Mouse (Mus musculus) forebrain, embryonic 15.5 days (tissue): Measurements from ENCODE around the gene Ap2a2. TPM values are rescaled to one million over a fixed set of nuclear protein-coding genes. Genes with fewer than 3 reads are reported as not detected.

ENCODE experiments used
- ATAC-seq: fragments of 200-750 bp; cut with Nextera tagmentation; replicated peaks from 2 replicates; pipeline ENCODE4 v1.8.0; 2017; ENCODE audit warnings: mild to moderate bottlenecking, moderate TSS enrichment, moderate library complexity
- H3K27ac ChIP-seq: fragments of 300-500 bp; sonication (generic); replicated peaks from 2 replicates; pipeline ENCODE4 v1.5.1; 2015; ENCODE audit warnings: mild to moderate bottlenecking, inconsistent platforms
- H3K27me3 ChIP-seq: fragments of 300-500 bp; sonication (generic); 2 replicates; pipeline ENCODE4 v1.6.1; 2015; ENCODE audit warnings: inconsistent platforms
- H3K36me3 ChIP-seq: fragments of 300-500 bp; sonication (generic); 2 replicates; pipeline ENCODE4 v1.6.1; 2015; ENCODE audit warnings: mild to moderate bottlenecking, inconsistent platforms
- H3K4me1 ChIP-seq: fragments of 300-500 bp; sonication (generic); 2 replicates; pipeline ENCODE4 v1.6.1; 2015; ENCODE audit warnings: inconsistent platforms
- H3K4me2 ChIP-seq: fragments of 300-500 bp; sonication (generic); replicated peaks from 2 replicates; pipeline ENCODE4 v1.6.1; 2015; ENCODE audit warnings: mild to moderate bottlenecking, inconsistent platforms
- H3K4me3 ChIP-seq: fragments of 300-500 bp; sonication (generic); 2 replicates; pipeline ENCODE4 v1.5.1; 2015; ENCODE audit warnings: mild to moderate bottlenecking, inconsistent platforms
- H3K9ac ChIP-seq: fragments of 300-500 bp; sonication (generic); replicated peaks from 2 replicates; pipeline ENCODE4 v1.6.1; 2015; ENCODE audit warnings: mild to moderate bottlenecking, inconsistent platforms
- H3K9me3 ChIP-seq: fragments of 300-500 bp; sonication (generic); 2 replicates; pipeline ENCODE4 v1.6.1; 2016; ENCODE audit warnings: inconsistent platforms
- WGBS: fragments of 180-500 bp; shearing (Covaris S2); methylation state at CpG from one replicate; pipeline ENCODE4 v1.1.7; 2015; ENCODE audit warnings: mixed read lengths; 5-methylcytosine and 5-hydroxymethylcytosine counted together
- polyA plus RNA-seq: library from polyadenylated mRNA; unstranded; fragments of >200 nt; fragmentation: Nextera tagmentation; extraction: Ambion mirVana; gene quantifications from 2 replicates; pipeline ENCODE4 v1.2.1, GENCODE M21; 2015

Gene Ap2a2
- polyA plus RNA-seq, 1 experiment from 2014 or later = 110 TPM

DNA sequence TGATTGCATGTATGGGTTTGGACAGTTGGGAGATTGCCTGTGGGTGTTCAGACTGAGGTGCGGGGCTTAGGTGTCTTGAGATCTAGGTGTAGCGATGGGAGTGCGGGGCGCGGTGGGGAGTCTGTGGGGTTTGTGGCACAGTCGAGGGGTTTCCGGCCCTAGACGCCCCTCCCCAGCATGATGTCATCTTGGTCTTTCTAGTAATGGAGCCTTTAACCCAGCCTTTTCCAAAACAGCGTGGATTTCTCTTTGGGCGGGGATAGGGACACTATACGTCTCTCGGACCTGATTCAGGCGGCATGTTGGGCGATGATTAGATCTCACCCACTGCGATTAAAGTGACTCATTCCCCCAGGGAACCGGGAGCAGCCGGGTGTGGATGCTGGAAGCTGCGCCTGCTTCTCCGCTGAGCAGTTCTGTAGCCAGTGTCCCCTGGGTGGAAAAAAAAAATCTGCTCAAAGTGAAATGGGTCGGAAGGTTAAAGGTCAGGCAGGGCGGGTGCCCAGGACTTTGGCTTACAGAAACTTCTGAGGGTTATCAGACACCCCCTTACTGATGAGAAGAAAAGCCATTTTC is 967 bp downstream of the Ap2a2 start:
- peaks cover 37% of the 10 kb centered on the region for H3K4me1 ChIP-seq
- peak overlapping the region; percentile 97 for H3K9ac ChIP-seq
- peak overlapping the region; percentile 83 for H3K27ac ChIP-seq
- no peaks in the 10 kb centered on the region for H3K36me3 ChIP-seq
- H3K4me2 ChIP-seq = peak overlapping the region; percentile 58
- no peaks in the 10 kb centered on the region for H3K27me3 ChIP-seq
- WGBS = under 1% methylated on average over 21 of the region's 21 CpGs
- H3K9me3 ChIP-seq = no peaks in the 10 kb centered on the region
- ATAC-seq = peak; percentile 34
- peak overlapping the region; percentile 90 for H3K4me3 ChIP-seq

DNA sequence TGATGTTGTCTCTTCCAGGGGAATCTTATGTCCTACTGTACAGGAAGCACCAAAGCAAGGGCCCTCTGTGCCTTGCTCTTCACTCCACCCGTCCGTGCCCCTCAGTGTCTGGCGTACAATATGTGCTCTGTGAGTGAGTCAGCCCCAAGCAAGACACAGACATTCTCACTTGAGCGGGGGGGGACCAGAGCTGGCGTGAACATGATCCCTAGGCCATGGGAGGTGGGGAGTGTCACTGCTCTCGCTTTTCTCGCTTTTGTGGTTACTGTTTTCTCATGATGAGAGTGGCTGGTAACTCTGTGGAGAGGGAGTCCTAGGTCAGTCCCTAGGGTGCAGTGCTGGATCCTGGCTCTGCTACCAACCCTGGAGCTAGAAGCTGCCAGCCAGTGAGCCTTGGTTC is 2.6 kb downstream of the Ap2a2 start:
- no peak overlapping the region for H3K4me3 ChIP-seq
- H3K9ac ChIP-seq = no peak overlapping the region
- peaks cover 46% of the 10 kb centered on the region for H3K4me1 ChIP-seq
- WGBS = 73% methylated on average over 7 of the region's 7 CpGs
- H3K9me3 ChIP-seq = no peaks in the 10 kb centered on the region
- no peaks in the 10 kb centered on the region for H3K36me3 ChIP-seq
- no peak overlapping the region for H3K4me2 ChIP-seq
- no peak for ATAC-seq
- H3K27me3 ChIP-seq = no peaks in the 10 kb centered on the region
- H3K27ac ChIP-seq = no peak overlapping the region

- Histone ChIP-seq H3K4me3 (no peak overlapping the region), H3K9ac (no peak overlapping the region), H3K4me1 (peaks cover 43% of the 10 kb centered on the region), H3K9me3 (no peaks in the 10 kb centered on the region), H3K27me3 (no peaks in the 10 kb centered on the region), H3K4me2 (no peak overlapping the region), H3K27ac (0 out of 2 replicates have a peak overlapping the region, but pooled peaks have one; percentile 36), H3K36me3 (no peaks in the 10 kb centered on the region)
- no peak for ATAC-seq
- WGBS = 75% methylated on average over 7 of the region's 7 CpGs
Measured at GRCm38 (mm10) chr7:141566587-141566986, 4.6 kb downstream of the Ap2a2 start.

- Histone ChIP-seq H3K4me3 (no peak overlapping the region), H3K9ac (no peak overlapping the region), H3K4me2 (no peak overlapping the region), H3K4me1 (peaks cover 27% of the 10 kb centered on the region), H3K27ac (0 out of 2 replicates have a peak overlapping the region, but pooled peaks have one; percentile 21), H3K36me3 (no peaks in the 10 kb centered on the region), H3K27me3 (no peaks in the 10 kb centered on the region), H3K9me3 (no peaks in the 10 kb centered on the region)
- ATAC-seq = no peak
- WGBS = 92% methylated on average over 9 of the region's 9 CpGs
Measured at GRCm38 (mm10) chr7:141569283-141569803, 7.4 kb downstream of the Ap2a2 start.

- no peaks in the 10 kb centered on the region for H3K9me3 ChIP-seq
- H3K9ac ChIP-seq = no peak overlapping the region
- no peak overlapping the region for H3K4me3 ChIP-seq
- no peak overlapping the region for H3K4me2 ChIP-seq
- no peaks in the 10 kb centered on the region for H3K36me3 ChIP-seq
- no peak for ATAC-seq
- H3K27ac ChIP-seq = no peak overlapping the region
- H3K27me3 ChIP-seq = no peaks in the 10 kb centered on the region
- peaks cover 23% of the 10 kb centered on the region for H3K4me1 ChIP-seq
- WGBS = 91% methylated on average over 3 of the region's 3 CpGs
Measured at GRCm38 (mm10) chr7:141569916-141570315, 7.9 kb downstream of the Ap2a2 start.

- H3K9ac ChIP-seq = no peak overlapping the region
- no peak overlapping the region for H3K4me3 ChIP-seq
- H3K4me1 ChIP-seq = peaks cover 23% of the 10 kb centered on the region
- 50% methylated on average over 4 of the region's 4 CpGs for WGBS
- H3K9me3 ChIP-seq = no peaks in the 10 kb centered on the region
- H3K4me2 ChIP-seq = no peak overlapping the region
- H3K27me3 ChIP-seq = no peaks in the 10 kb centered on the region
- ATAC-seq = no peak
- no peak overlapping the region for H3K27ac ChIP-seq
- H3K36me3 ChIP-seq = no peaks in the 10 kb centered on the region
Measured at GRCm38 (mm10) chr7:141570625-141571295, 8.8 kb downstream of the Ap2a2 start.

GRCm38 (mm10) chr7:141574041-141574440 is 12.1 kb downstream of the Ap2a2 start:
- Histone ChIP-seq H3K36me3 (no peaks in the 10 kb centered on the region), H3K4me3 (no peak overlapping the region), H3K4me1 (no peaks in the 10 kb centered on the region), H3K27ac (no peak overlapping the region), H3K9ac (no peak overlapping the region), H3K9me3 (no peaks in the 10 kb centered on the region), H3K4me2 (no peak overlapping the region), H3K27me3 (no peaks in the 10 kb centered on the region)
- no peak for ATAC-seq
- 88% methylated on average over 3 of the region's 3 CpGs for WGBS

DNA sequence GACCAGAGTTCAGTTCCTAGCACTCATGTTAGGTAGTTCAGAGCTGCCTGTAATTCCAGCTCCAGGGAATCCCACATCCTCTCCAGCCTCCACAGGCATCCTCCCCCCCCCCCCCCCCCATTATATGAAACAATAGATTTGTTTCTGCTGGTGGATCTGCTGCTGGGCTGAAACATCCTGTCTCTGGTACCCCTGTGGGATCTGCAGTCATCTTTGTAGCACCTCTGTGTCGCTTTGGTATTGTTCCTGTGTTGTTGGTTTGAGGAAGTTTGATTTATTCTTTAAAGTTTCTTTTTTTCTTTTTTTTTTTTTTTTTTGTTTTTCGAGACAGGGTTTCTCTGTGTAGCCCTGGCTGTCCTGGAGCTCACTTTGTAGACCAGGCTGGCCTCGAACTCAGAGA is 13.5 kb downstream of the Ap2a2 start:
- H3K4me2 ChIP-seq = no peak overlapping the region
- 95% methylated on average over 3 of the region's 3 CpGs for WGBS
- H3K27me3 ChIP-seq = no peaks in the 10 kb centered on the region
- H3K27ac ChIP-seq = no peak overlapping the region
- H3K4me1 ChIP-seq = no peaks in the 10 kb centered on the region
- no peak overlapping the region for H3K4me3 ChIP-seq
- no peaks in the 10 kb centered on the region for H3K36me3 ChIP-seq
- no peak for ATAC-seq
- no peaks in the 10 kb centered on the region for H3K9me3 ChIP-seq
- no peak overlapping the region for H3K9ac ChIP-seq

DNA sequence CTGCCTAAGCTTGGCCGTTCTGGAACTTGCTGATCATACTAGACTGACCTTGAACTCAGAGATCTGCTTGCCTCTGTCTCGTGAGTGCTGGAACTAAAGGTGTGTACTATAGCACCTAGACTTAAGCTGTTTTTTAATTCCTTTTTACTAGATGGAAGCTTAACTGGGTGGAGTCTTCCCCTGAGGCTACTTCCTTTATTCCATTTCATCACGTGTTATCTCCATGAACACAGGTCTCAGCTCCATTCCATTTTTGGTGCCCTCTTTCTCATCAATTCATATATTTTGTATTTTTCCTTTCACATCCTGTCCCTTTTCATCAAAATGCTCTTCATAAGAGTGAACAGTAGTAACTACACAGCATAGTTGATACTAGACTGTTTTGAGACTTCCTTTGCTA is 15.8 kb downstream of the Ap2a2 start:
- no peak overlapping the region for H3K9ac ChIP-seq
- no peaks in the 10 kb centered on the region for H3K4me1 ChIP-seq
- H3K9me3 ChIP-seq = no peaks in the 10 kb centered on the region
- H3K36me3 ChIP-seq = no peaks in the 10 kb centered on the region
- H3K27me3 ChIP-seq = no peaks in the 10 kb centered on the region
- no peak overlapping the region for H3K4me3 ChIP-seq
- H3K4me2 ChIP-seq = no peak overlapping the region
- H3K27ac ChIP-seq = no peak overlapping the region
- no peak for ATAC-seq
- 88% methylated on average over 3 of the region's 3 CpGs for WGBS

- Histone ChIP-seq H3K4me2 (no peak overlapping the region), H3K4me1 (no peaks in the 10 kb centered on the region), H3K4me3 (no peak overlapping the region), H3K9ac (no peak overlapping the region), H3K27ac (no peak overlapping the region), H3K27me3 (no peaks in the 10 kb centered on the region), H3K36me3 (no peaks in the 10 kb centered on the region), H3K9me3 (no peaks in the 10 kb centered on the region)
- 92% methylated on average over 1 of the region's 1 CpGs for WGBS
- no peak for ATAC-seq
Measured at GRCm38 (mm10) chr7:141578511-141578910, 16.5 kb downstream of the Ap2a2 start.

DNA sequence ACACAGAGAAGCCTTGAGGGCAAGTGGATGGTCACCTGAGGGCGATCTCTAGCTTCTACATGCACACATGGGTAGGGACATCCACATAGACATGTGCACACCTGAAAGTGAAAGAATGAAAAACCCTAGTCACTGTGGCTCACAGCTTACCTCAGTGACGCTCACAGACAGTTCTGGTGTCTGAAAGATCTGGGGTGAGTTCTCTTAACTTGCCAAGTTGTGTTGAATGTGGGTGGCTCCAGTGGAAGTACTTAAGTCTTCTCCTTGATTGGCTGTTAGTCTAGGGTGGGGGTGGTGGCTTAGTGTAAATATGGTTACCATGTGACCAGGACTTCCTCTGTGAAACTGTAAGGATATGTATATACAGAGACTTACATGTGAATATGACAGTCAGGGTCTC is 17.0 kb downstream of the Ap2a2 start:
- 93% methylated on average over 2 of the region's 2 CpGs for WGBS

DNA sequence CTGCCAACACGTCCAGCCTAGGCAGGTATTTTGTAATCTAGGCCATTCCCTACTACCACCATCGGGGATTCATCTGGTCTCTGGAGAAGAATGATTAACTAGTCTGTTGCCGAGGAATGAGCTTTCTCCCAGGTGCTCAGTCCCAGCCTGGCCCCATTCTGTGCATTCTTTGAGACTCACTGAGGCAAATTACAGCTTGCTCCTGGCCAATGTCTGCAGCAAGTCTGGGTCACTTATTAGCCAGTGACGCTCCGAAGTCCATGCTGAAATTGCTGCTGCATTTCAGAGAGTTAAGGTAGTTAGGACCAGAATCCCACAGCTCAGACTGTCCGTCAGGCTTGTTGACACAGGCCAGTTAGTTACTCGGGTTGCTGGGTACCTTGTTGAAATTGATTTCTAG is 19.4 kb downstream of the Ap2a2 start:
- H3K4me2 ChIP-seq = no peak overlapping the region
- H3K4me3 ChIP-seq = no peak overlapping the region
- no peak overlapping the region for H3K27ac ChIP-seq
- no peaks in the 10 kb centered on the region for H3K4me1 ChIP-seq
- no peaks in the 10 kb centered on the region for H3K9me3 ChIP-seq
- no peaks in the 10 kb centered on the region for H3K27me3 ChIP-seq
- 85% methylated on average over 7 of the region's 7 CpGs for WGBS
- H3K36me3 ChIP-seq = no peaks in the 10 kb centered on the region
- no peak for ATAC-seq
- H3K9ac ChIP-seq = no peak overlapping the region

More for the DNA sequence above, 17.0 kb downstream of the Ap2a2 start:
- Histone ChIP-seq H3K9ac (no peak overlapping the region), H3K4me2 (no peak overlapping the region), H3K4me3 (no peak overlapping the region), H3K27ac (no peak overlapping the region), H3K9me3 (no peaks in the 10 kb centered on the region), H3K27me3 (no peaks in the 10 kb centered on the region), H3K36me3 (no peaks in the 10 kb centered on the region), H3K4me1 (no peaks in the 10 kb centered on the region)
- ATAC-seq = no peak
